Mouse (Mus musculus): Measurements from ENCODE around the gene Scgb1b27. TPM values are rescaled to one million over a fixed set of nuclear protein-coding genes. Genes with fewer than 3 reads are reported as not detected.

The Scgb1b27 gene
- polyA plus RNA-seq (2017; shearing (Covaris generic)) = not detected

DNA sequence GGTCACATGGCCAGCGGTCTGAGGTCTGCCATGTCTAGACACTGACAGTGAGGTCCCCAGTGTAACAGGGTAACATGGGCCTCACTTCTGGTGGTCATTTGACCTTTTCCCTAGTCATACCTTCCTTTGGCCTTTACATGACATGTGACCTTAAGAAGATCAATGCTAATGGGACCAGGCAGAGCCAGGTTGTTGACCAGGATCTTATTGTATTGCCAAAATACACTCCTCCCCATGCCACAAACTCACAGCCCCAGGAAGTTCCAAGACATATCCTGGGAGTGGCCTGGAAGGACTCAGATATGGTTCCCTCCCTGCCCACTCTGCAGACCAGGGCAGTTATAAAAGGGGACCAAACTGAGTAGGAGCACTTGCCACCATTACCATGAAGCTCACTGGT is at the start of gene Scgb1b27:
Scgb1b27 (plus strand) TSS at position 301 of the 400 bp plus-strand sequence.

GRCm38 (mm10) chr7:34013842-34014241 is 7.4 kb upstream of the Scgb1b27 start, which contains the start of gene Scgb2b27:
TSS of gene Scgb2b27 (minus strand) at chr7:34013942.

Other genes starting within 250 kb of the Scgb1b27 start
- gene Scgb2b26, start 76.4 kb upstream of the Scgb1b27 start, polyA plus RNA-seq (2017; shearing (Covaris generic)) = not detected
- gene Scgb2b27, start 7.5 kb upstream of the Scgb1b27 start, polyA plus RNA-seq (2017; shearing (Covaris generic)) = not detected
- gene Scgb1b30, start 73.9 kb downstream of the Scgb1b27 start, polyA plus RNA-seq (2017; shearing (Covaris generic)) = not detected
- not detected for gene Wtip, start 111.8 kb downstream of the Scgb1b27 start, polyA plus RNA-seq (2017; shearing (Covaris generic))
- gene Uba2, start 148.1 kb downstream of the Scgb1b27 start, polyA plus RNA-seq (2017; shearing (Covaris generic)) = 103 TPM
- 34.6 TPM for gene Pdcd2l, start 175.2 kb downstream of the Scgb1b27 start, polyA plus RNA-seq (2017; shearing (Covaris generic))
- gene Gpi1, start 208.9 kb downstream of the Scgb1b27 start, polyA plus RNA-seq (2017; shearing (Covaris generic)) = 230 TPM
- not detected for gene Gm6096, start 229.6 kb downstream of the Scgb1b27 start, polyA plus RNA-seq (2017; shearing (Covaris generic))

Data from effector memory CD4-positive, alpha-beta T cell, adult 7 months (primary cell).